18 mouse cellular contexts compared by ENCODE assay signal in the genomic region with DNA sequence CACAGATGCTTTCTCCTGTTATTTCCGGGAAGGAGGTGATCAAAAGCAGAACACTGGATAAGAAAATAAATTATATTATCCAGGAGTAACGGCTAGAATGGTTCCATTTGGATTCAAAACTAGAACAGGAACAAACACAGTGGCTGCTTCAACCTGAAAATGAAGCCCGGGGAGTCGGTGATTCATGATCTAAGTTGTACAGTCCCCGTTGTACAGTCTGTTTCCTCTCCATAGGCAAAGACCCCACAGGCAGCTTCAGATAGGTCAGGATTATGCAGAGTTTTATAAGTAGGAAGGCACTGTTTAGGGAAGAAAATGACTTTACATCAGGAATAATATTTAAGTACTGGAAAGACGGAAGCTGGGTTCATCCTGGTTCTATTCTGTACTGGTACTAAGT.
"Had no signal": no experiment of that assay in that cellular context is flagged by ENCODE, and none has a peak within 500 bp of the region (broad histone marks: within the 10 kb centered on the region; RNA-seq: fewer than 3 reads in every experiment).

No protein-coding gene starts in this region.

- H3K4me2 ChIP-seq: limb, embryonic 13.5 days; liver, embryonic 12.5 days; liver, embryonic 15.5 days; lung, embryonic 15.5 days had no signal

- H3K36me3 ChIP-seq: limb, embryonic 13.5 days; liver, embryonic 12.5 days; liver, embryonic 15.5 days; lung, embryonic 15.5 days; midbrain, embryonic 10.5 days had no signal

- H3K9ac ChIP-seq: limb, embryonic 13.5 days; liver, embryonic 12.5 days; liver, embryonic 15.5 days; lung, embryonic 15.5 days had no signal

- H3K27ac ChIP-seq: left cerebral cortex, adult 2 months; limb, embryonic 13.5 days; liver, embryonic 12.5 days; liver, embryonic 15.5 days; lung, embryonic 15.5 days; midbrain, embryonic 10.5 days had no signal

- ATAC-seq: liver, embryonic 12.5 days had no signal

- DNase-seq: kidney, adult 9 months; kidney, postnatal 25 days; layer of hippocampus, postnatal 36 days; liver; lung, adult 18-20 months; lung, postnatal 10 days; lung, postnatal 36 days; midbrain, embryonic 14.5 days; thymus, adult 18-20 months; thymus, postnatal 36 days had no signal

- H3K4me3 ChIP-seq: left cerebral cortex, adult 2 months; limb, embryonic 13.5 days; liver, embryonic 12.5 days; liver, embryonic 15.5 days; lung, embryonic 15.5 days; megakaryocyte, embryonic 14.5 days; midbrain, embryonic 10.5 days; myocyte had no signal

- H3K9me3 ChIP-seq: liver, embryonic 12.5 days; liver, embryonic 15.5 days; lung, embryonic 15.5 days; midbrain, embryonic 10.5 days had no signal

- H3K4me1 ChIP-seq: liver, embryonic 15.5 days had no signal

- H3K27me3 ChIP-seq: liver, embryonic 12.5 days; lung, embryonic 15.5 days had no signal
